Mouse (Mus musculus): ENCODE measurements around the gene Kremen2.

GRCm38 (mm10) chr17:23783352-23783751 lies 37.7 kb upstream of the Kremen2 start:
- TF ChIP-seq CTCF (IDR thresholded peaks at IDR 0.05) (no peak), EP300 (IDR thresholded peaks at IDR 0.05) (no peak)
